Mouse (Mus musculus): ENCODE results near the gene Rpl28. TPM values are rescaled to one million over a fixed set of nuclear protein-coding genes. Genes with fewer than 3 reads are reported as not detected.
"Not testable (repeated sequence)": the region's sequence is repeated elsewhere in the genome, so short reads cannot be mapped to it uniquely, and the experiment has no call there.

Gene Rpl28
- polyA plus RNA-seq, 1 experiment: 176 TPM

DNA sequence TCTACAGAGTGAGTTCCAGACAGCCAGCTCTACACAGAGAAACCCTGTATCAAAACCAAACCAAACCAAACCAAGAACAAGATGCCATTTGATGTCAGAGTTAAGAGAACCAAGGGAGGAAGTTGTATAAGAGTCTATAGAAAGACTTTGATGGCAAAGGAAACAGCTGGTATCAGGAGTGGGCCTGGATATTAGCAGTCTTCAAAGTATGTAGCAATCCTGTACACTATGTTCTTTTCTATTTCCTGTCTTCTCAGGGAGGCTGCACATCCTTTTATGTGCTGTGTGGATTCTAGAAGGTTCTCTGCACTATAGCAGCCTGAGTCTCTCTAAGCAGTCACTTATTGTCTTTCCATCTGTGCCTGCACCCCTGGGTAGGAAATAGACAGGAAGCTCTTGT lies 23.9 kb downstream of the Rpl28 start:
- Histone ChIP-seq H3K27ac (ENCODE audit: control insufficient read depth, insufficient read depth, low read depth, low read length) (no peak overlapping the region), H3K4me1 (ENCODE audit: control insufficient read depth, insufficient read depth, low read length) (no peaks in the 10 kb centered on the region), H3K36me3 (ENCODE audit: control insufficient read depth, insufficient read depth, low read length) (peaks cover 4% of the 10 kb centered on the region), H3K27me3 (ENCODE audit: control insufficient read depth, insufficient read depth, low read length) (no peaks in the 10 kb centered on the region), H3K4me3 (ENCODE audit: control insufficient read depth, low read depth, low read length) (no peak overlapping the region)
- TF ChIP-seq POLR2A (IDR thresholded peaks at IDR 0.05; ENCODE audit: control insufficient read depth, low read depth, low read length): no peak
- TF ChIP-seq CTCF (IDR thresholded peaks at IDR 0.05; ENCODE audit: control insufficient read depth, insufficient read depth, insufficient replicate concordance, low read depth, low read length): no peak

DNA sequence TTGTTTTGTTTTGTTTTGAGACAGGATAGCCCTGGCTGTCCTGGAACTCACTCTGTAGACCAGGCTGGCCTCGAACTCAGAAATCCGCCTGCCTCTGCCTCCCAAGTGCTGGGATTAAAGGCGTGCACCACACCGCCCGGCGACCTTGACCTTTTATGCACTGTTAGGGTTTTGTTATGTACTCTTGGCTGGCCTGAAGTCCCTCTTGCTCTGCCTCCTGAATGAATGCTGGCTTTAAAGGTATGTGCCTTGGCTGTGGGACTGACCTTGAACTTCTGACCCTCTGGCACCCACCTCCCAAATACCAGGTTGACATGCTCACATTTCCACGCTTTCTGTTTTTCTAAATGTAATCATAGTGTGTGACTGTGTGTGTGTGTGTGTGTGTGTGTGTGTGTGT lies 28.3 kb downstream of the Rpl28 start:
- not testable (repeated sequence) for H3K27ac ChIP-seq (ENCODE audit: control insufficient read depth, insufficient read depth, low read depth, low read length); H3K36me3 ChIP-seq (ENCODE audit: control insufficient read depth, insufficient read depth, low read length); H3K4me1 ChIP-seq (ENCODE audit: control insufficient read depth, insufficient read depth, low read length)

DNA sequence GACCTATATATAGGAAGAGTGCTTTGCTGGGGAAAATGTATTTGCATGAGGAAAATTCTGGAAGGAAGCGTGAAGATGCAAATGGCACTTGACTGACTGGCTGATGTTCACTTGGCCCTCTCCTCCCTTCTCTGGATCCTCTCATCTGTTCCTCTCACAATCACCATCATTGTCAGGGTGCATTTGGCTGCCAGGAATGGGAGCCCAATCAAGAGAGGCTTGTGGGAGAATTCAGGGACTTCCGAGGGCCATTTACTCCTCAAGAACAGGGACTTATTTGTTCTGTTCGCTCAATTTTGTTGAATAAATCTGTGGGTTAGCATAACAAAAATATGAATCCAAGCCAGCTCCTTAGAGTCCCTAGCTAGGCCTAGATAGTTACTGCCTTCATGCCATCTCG lies 29.0 kb downstream of the Rpl28 start:
- Histone ChIP-seq H3K36me3 (ENCODE audit: control insufficient read depth, insufficient read depth, low read length) (no peaks in the 10 kb centered on the region), H3K4me3 (ENCODE audit: control insufficient read depth, low read depth, low read length) (no peak overlapping the region), H3K4me1 (ENCODE audit: control insufficient read depth, insufficient read depth, low read length) (no peaks in the 10 kb centered on the region), H3K27me3 (ENCODE audit: control insufficient read depth, insufficient read depth, low read length) (no peaks in the 10 kb centered on the region), H3K27ac (ENCODE audit: control insufficient read depth, insufficient read depth, low read depth, low read length) (no peak overlapping the region)
- TF ChIP-seq CTCF (IDR thresholded peaks at IDR 0.05; ENCODE audit: control insufficient read depth, insufficient read depth, insufficient replicate concordance, low read depth, low read length) (no peak), POLR2A (IDR thresholded peaks at IDR 0.05; ENCODE audit: control insufficient read depth, low read depth, low read length) (no peak)

More for the DNA sequence above, 28.3 kb downstream of the Rpl28 start:
- H3K4me3 ChIP-seq (ENCODE audit: control insufficient read depth, low read depth, low read length); H3K27me3 ChIP-seq (ENCODE audit: control insufficient read depth, insufficient read depth, low read length): not testable (repeated sequence)

DNA sequence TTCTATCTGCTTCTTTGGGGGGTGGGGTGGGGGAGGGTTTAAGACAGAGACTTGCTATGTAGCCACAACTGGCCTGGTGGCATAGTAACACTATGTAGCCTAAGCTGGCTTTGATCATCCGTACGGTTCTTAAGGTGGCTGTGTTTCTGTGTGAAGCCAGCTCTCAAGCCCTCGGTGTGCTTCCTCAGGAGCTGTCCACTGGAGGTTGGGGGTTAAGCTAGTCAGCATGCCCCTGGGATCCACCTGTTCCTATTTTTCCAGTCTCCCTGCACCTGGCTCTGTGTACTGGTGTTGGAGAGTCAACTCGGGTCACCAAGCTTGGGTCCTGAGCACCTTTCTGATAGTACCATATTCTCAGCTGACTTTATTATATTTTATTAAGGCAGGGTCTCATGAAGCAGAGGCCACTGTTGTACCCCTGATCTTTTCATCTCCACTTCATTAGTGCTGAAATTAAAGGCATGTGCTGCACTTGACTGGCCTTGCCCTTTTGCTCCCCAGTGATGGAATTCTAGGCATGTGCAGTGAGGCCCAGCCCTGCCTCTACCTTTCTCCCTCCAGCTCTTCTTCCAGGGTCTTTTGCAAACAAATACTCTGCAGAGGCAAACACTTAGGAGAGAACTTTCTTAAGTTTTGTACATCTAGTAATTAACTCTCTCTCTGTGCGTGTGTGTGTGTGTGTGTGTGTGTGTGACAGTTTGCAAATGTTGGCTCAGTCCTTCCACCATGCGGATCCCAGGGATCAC lies 29.7 kb downstream of the Rpl28 start:
- H3K4me3 ChIP-seq (ENCODE audit: control insufficient read depth, low read depth, low read length): no peak overlapping the region
- no peaks in the 10 kb centered on the region for H3K4me1 ChIP-seq (ENCODE audit: control insufficient read depth, insufficient read depth, low read length)
- no peaks in the 10 kb centered on the region for H3K27me3 ChIP-seq (ENCODE audit: control insufficient read depth, insufficient read depth, low read length)
- H3K27ac ChIP-seq (ENCODE audit: control insufficient read depth, insufficient read depth, low read depth, low read length): no peak overlapping the region
- TF ChIP-seq POLR2A (IDR thresholded peaks at IDR 0.05; ENCODE audit: control insufficient read depth, low read depth, low read length) (no peak), CTCF (IDR thresholded peaks at IDR 0.05; ENCODE audit: control insufficient read depth, insufficient read depth, insufficient replicate concordance, low read depth, low read length) (no peak)
- no peaks in the 10 kb centered on the region for H3K36me3 ChIP-seq (ENCODE audit: control insufficient read depth, insufficient read depth, low read length)

DNA sequence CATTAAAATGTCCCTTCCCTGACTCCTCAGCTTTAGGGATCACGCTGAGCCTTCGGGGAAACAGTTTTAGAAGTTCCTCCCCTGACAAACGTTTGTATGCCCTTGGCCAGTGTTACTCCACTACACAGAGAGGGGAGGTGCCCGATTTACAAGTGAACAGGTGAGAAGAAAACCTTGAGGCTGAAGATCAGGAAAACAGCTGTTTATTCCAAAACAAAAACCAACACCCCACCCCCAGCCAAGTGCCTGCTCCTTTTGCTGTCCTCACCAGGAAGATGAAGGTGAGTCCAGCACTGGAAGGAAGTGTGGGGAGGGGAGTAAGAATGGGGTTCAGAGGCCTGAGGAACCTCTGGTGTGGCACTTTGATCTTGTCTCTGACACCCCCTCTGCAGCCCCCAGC lies 32.7 kb downstream of the Rpl28 start:
- Histone ChIP-seq H3K27ac (ENCODE audit: control insufficient read depth, insufficient read depth, low read depth, low read length) (no peak overlapping the region), H3K4me3 (ENCODE audit: control insufficient read depth, low read depth, low read length) (no peak overlapping the region), H3K27me3 (ENCODE audit: control insufficient read depth, insufficient read depth, low read length) (no peaks in the 10 kb centered on the region), H3K36me3 (ENCODE audit: control insufficient read depth, insufficient read depth, low read length) (no peaks in the 10 kb centered on the region), H3K4me1 (ENCODE audit: control insufficient read depth, insufficient read depth, low read length) (peaks cover 8% of the 10 kb centered on the region)
- no peak for TF ChIP-seq CTCF (IDR thresholded peaks at IDR 0.05; ENCODE audit: control insufficient read depth, insufficient read depth, insufficient replicate concordance, low read depth, low read length)
- no peak for TF ChIP-seq POLR2A (IDR thresholded peaks at IDR 0.05; ENCODE audit: control insufficient read depth, low read depth, low read length)

DNA sequence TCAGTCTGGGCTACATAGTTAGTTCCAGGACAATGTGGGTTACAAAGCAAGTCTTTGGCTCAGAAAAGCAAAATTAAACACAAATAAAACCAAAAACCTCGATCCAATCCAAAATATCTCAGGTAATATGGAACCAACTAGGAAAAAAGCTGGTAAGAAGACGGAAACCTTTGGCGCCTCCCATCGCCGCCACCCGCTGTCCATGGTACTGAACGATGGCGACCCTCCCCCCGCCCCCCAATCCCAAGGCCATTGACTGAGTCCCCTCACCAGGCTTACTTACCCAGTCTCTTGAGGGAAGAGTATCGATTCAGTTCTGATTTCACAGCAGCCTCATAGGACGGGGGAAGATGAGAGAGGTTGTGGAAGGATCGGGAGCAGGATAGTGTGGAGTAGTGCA lies 37.8 kb downstream of the Rpl28 start:
- H3K36me3 ChIP-seq (ENCODE audit: control insufficient read depth, insufficient read depth, low read length): no peaks in the 10 kb centered on the region
- H3K27me3 ChIP-seq (ENCODE audit: control insufficient read depth, insufficient read depth, low read length): no peaks in the 10 kb centered on the region
- H3K4me3 ChIP-seq (ENCODE audit: control insufficient read depth, low read depth, low read length): no peak overlapping the region
- H3K27ac ChIP-seq (ENCODE audit: control insufficient read depth, insufficient read depth, low read depth, low read length): no peak overlapping the region
- H3K4me1 ChIP-seq (ENCODE audit: control insufficient read depth, insufficient read depth, low read length): peaks cover 17% of the 10 kb centered on the region
- TF ChIP-seq CTCF (IDR thresholded peaks at IDR 0.05; ENCODE audit: control insufficient read depth, insufficient read depth, insufficient replicate concordance, low read depth, low read length) (no peak), POLR2A (IDR thresholded peaks at IDR 0.05; ENCODE audit: control insufficient read depth, low read depth, low read length) (no peak)

DNA sequence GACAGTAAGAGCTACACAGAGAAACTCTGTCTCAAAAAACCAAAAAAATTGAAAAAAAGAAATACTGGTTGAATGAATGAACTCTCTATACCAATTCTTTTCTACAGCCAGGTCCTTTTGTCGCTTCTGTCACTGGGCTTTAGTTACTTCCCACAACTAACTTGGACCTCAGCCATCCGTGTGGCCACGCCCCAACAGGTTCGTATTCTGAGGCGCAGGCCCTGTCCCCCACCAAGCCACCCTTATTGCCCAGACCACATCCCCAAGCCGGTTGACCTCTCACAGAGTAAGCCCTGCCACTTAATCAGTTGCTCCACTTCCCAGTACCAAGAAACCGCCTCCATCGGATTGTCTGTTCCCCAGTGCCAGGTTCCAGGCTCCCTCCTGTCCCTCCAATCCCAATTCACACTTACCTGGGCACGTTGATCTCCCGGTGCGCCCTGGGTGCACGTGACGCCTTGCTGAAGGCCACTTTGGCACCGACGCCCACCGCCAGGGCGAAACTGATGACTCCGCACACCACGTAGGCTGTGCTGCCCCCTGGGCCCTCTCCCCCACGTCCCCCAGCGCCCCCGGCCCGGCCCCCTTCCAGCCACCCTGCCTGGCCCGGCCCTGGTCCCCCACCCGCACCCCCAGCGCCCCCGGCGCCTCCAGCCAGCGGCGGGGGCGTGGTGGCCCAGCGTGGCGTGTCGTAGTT lies 43.1 kb downstream of the Rpl28 start:
- Histone ChIP-seq H3K27me3 (ENCODE audit: control insufficient read depth, insufficient read depth, low read length) (no peaks in the 10 kb centered on the region), H3K27ac (ENCODE audit: control insufficient read depth, insufficient read depth, low read depth, low read length) (no peak overlapping the region)
- TF ChIP-seq CTCF (IDR thresholded peaks at IDR 0.05; ENCODE audit: control insufficient read depth, insufficient read depth, insufficient replicate concordance, low read depth, low read length) (no peak), POLR2A (IDR thresholded peaks at IDR 0.05; ENCODE audit: control insufficient read depth, low read depth, low read length) (no peak)

More for the DNA sequence above, 43.1 kb downstream of the Rpl28 start:
- Histone ChIP-seq H3K4me3 (ENCODE audit: control insufficient read depth, low read depth, low read length) (no peak overlapping the region; the same call in 1 of the 2 replicates), H3K4me1 (ENCODE audit: control insufficient read depth, insufficient read depth, low read length) (peaks cover 12% of the 10 kb centered on the region), H3K36me3 (ENCODE audit: control insufficient read depth, insufficient read depth, low read length) (no peaks in the 10 kb centered on the region)
